Mouse (Mus musculus): ENCODE data around the gene Shh. TPM values are rescaled to one million over a fixed set of nuclear protein-coding genes. Genes with fewer than 3 reads are reported as not detected.

Gene Shh
- polyA plus RNA-seq (2012) = not detected in 2 replicates

DNA sequence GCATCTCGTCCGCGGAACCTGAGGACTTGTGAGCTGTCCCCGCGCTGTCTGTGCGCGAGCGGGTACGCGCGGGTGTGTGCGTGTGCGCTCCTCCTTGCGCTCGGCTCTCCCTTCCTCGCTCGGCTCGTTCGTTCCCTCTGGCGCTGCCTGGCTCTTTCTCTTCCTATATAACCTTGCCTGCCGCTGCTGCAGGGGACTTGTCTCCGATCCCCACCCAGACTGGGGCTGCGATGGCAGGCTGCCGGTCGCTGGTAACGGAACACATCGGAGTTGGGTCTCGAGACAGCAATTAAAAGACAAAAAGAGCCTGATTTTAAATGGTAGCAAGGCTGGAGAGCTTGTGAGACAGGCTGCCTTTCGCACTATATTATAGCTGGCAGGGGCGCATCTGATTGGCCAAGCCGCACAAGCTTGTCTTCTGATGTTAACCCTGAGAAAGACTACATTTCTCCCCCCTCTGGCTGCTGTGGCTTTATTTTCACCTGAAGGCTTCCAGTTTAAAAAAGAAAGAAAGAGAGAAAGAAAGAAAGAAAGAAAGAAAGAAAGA lies at the start of gene Shh:
TSS of gene Shh (minus strand) at position 497 of the 547 bp plus-strand sequence.
- no peak for TF ChIP-seq GATA1 (IDR thresholded peaks at IDR 0.05; ENCODE audit: low read length)

DNA sequence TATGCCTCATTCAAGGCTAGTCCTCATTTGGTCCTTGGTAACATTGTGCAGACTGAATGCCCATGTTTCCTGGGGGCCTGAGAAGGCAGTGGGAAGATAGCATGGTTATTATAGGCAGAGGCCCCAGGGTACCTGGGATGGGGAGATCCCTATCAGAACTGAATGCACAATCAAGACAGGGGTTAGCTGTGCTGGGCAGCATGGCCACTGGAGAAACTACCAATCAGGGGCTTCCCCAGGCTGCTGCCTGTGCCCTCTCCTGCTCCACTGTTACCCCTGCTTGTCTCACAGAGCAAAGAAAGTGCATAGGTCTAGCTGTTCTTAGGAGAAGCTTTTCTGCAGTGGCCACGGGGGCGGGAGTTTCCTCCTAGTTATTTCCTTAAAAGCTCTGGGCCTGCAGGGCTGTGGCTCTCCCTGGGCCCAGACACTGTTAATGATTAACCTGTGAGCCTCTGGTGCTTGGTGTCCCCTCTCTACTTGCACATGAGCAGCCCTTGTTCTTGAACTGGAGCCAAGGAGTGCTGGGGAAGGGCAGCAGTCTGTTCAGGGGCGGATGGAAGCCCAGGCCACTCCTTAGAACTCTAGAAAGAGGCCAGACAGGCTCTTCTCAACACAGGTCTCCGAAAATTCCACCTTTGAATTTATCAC lies 33.9 kb upstream of the Shh start:
- TF ChIP-seq GATA1 (IDR thresholded peaks at IDR 0.05; ENCODE audit: low read length) = no peak

DNA sequence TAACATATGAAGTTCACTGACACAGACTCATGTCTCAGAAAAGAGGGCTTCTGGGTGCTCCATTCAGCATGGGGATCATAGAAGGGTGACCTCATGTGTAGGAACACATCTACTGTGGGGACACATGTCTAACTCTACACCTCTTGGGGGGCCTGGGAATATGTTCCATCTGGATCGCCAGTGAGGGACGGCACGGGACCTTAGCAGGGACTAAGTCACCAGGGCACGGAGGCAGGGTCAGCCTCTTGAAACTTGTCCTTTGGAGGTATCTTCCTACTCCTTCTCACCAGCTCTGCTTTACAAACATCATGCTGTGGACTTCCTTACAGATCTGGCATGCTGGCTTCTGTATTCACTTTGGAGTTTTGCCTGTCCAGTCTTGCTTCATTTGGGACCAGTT lies 31.8 kb upstream of the Shh start:
- no peak for TF ChIP-seq GATA1 (IDR thresholded peaks at IDR 0.05; ENCODE audit: low read length)

DNA sequence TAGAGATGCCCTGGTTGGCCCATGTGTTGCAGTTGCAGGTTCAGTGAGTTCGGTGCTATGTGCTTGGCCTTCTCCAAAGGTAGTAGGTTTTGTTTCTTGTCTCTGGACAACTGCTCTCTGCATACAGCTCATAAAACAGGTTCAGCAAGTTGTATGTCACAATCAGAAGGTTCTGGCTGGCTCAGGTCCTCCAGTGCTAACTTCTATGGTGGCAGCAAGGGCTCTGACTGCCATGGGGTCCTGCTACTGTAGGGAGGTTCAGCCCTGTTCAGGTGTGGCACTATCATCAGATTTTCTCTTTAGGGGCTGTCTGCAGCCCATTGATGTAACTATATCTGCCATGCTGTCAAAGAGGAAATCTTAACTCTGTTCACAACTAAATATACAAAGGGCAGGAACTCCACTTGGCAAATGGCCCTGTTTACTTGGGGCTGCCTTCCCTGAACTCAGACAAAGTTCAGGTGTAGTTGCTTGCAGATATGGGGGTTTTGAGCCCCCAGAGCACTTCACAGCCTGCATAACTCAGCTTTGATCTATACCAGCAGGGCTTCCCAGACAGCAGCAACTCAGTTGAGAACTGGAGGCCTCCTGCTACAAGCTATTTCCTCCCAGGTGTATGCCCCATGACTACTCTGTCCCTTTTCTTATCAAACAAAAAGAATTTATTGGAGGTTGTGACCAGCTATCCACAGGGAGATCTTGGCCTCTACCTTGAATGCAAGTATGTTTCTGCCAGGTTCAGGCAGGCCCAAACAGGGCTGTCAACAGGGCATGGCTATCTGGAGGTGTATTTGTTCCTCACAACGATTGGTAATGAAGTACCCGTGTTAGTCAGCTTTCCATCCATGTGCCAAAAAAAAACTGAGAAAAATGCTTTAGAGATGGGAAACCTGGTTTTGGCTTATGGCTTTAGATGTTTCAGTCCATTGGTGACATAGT lies 28.9 kb upstream of the Shh start:
- no peak for TF ChIP-seq GATA1 (IDR thresholded peaks at IDR 0.05; ENCODE audit: low read length)

DNA sequence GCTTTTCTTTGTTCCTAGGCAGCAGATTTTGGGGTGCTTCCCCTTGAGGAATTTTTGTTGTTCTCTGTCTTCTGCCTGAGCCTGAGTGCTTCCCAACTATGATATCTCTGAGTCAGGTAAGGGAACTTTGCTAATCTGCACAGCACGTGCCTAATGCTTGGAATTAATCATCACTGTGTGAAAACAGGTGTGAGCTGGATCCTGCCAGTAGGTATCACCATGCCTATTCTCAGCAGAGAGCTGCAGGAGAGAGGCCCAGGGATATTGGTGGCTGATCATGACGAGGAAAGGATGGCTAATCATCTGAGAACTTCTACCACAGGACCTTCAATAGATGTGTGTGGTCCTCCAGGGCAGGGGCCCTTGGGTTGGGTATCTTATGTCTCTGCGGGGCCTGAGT lies 26.5 kb upstream of the Shh start:
- no peak for TF ChIP-seq GATA1 (IDR thresholded peaks at IDR 0.05; ENCODE audit: low read length)

DNA sequence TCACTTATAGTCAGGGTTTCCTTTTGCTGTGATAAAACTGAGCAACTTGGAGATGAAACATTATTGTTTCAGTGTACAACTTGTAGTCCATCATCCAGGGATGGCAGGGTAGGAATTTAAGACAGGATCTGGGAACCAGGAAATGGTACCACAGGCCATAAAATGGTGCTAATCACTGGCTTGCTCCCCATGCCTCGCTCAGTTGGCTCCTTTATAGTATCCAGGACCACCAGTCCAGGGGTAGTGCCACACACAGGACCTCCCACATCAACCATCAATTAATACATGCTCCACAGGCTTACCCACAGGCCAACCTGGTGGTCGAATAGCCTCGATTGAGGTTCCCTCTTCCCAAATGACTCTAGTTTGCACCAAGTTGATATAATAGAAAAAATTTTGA lies 15.9 kb upstream of the Shh start:
- no peak for TF ChIP-seq GATA1 (IDR thresholded peaks at IDR 0.05; ENCODE audit: low read length)

DNA sequence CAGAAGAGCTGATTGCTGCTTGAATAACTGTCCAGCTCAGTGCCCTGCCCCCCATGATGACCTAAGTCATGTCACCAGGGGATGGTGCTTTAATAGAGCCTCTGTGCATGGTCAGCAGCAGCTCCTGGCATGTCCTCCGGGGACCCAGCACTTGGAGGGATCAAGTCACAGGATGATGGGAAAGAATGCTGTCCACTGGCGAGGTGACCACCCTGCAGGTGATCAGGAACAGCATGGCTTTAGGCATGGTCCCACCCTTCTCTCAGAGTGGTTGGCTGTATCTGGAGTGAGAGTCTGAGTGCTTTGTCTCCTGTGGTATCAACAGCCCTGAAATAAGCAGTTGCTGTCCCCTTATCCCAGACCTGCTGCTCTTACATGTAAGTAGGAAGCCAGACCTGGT lies 14.7 kb upstream of the Shh start:
- TF ChIP-seq GATA1 (IDR thresholded peaks at IDR 0.05; ENCODE audit: low read length) = no peak

DNA sequence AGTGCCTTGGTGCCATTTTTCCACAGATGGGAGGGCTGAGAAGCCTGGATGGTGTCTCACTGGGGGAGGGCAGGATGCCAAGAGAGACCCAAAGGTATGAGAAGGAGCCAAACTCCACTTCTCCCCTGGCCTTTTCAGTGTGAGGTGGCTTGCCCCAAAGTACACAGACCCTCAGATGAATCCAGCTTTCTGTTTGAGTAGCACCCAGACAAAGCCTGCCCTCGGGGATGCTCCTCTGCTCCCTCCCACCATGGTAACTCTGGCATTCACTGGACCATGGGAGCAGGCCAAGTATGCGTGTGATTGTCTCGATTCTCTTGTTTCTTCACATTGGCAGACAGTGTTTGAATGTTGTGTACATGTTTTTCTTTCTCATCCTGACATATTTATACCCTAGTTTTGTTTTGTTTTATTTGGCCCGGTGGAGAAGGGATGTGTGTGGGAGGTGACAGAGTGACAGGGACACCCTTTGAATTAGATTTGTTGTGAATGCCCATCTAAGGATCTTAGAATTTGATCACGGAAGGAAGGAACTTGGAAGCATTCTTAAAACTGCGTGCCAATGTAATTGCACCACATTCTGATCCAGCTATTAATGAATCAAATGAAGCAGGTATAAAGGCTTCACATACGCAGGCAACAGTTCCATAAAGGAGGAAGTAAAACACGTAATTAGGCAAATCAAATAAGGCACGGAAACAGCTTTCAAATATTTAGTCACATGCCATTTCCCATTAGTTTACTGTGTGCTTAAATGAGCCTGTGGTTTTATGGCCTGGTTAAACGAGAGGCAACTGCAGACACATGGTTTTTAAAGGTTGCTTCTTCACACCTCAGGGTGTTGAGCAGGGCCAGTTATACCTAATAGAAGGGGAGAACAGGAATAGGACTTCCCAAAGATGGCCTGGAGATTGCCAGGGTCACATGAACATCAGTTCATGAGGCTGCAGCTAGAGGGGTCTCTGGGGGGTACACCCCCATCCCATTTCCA lies 9.6 kb upstream of the Shh start:
- no peak for TF ChIP-seq GATA1 (IDR thresholded peaks at IDR 0.05; ENCODE audit: low read length)

DNA sequence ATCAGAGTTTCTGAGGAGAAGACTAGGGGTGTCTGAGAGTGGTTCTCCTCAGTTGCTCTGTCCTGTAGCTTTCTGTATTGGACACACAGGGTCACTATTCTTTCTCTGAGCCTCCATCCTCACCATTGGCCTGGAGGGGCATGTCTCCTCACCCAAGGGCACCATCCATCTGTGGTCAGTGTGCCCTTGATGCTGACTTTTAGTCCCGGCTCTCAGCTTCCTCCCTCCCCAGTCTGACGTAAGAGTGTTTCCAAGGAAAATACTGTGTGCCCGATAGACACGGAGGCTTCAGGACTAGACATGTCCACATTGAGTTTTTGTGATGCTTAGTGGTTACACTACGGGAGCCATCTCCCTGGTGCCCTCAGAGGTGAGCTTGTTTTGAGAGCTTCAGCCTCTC lies 6.5 kb upstream of the Shh start:
- no peak for TF ChIP-seq GATA1 (IDR thresholded peaks at IDR 0.05; ENCODE audit: low read length)

DNA sequence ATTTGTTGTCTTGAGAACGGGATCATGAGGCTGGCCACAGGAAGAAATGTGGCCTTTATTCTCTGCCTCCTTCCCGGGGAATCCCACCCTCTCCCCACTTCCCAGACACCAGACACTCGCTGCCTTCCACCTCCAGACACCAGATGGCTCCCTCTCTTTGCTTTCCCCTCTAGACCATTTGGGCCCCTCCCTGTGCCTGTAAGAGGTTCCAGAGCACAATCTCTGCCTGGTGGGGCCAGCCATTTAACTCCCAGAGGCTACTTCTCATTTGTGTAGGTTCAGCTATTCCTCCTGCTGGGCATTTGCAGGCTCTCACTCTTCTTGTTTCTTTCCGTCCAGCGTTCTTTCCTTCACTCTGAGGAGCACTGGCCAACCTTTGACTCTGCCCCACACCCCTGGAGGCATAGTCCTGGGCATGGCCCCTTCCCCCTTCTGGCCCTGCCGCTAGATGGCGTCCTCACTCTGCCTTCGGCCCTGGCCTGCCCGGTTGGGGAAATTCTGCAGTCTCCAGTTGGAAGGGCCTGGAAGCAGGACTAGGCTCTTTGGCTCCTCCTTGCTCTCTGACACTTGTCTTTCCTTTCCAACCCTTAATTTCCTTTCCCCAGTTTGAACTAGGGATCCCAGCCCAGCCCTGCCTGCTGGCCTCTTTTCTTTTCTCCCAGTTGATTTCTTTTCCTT lies 2.6 kb upstream of the Shh start:
- no peak for TF ChIP-seq GATA1 (IDR thresholded peaks at IDR 0.05; ENCODE audit: low read length)

DNA sequence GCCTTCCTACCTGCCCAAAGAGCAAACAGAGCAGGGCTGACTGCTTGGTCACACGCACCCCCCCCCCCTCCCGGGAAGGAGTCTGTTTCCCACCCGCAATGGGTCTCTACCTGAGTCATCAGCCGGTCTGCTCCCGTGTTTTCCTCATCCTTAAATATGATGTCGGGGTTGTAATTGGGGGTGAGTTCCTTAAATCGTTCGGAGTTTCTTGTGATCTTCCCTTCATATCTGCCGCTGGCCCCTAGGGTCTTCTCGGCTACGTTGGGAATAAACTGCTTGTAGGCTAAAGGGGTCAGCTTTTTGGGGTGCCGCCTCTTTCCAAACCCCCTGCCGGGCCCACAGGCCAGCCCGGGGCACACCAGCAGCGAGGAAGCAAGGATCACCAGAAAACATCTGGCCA lies 705 bp downstream of the Shh start:
- TF ChIP-seq GATA1 (IDR thresholded peaks at IDR 0.05; ENCODE audit: low read length) = no peak

DNA sequence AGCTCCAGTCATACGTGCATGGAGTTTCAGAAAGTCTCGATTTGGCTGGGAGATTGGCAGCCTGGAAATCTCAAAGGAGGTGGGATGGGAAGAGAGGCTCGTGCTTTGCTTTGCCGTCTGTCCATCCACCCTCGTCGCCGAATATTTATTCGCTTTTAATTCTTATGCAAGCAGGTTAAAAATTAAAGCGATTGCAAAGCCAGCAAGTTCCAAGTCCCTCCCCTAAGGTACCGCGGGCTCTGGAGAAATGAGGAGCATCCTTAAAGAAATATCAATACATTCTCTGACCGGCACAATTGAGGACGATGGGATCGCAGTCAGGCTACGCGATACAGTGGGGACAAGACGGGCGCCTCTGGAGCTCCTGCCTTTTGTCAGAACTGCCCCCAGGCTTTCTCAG lies 1.5 kb downstream of the Shh start:
- TF ChIP-seq GATA1 (IDR thresholded peaks at IDR 0.05; ENCODE audit: low read length) = no peak

DNA sequence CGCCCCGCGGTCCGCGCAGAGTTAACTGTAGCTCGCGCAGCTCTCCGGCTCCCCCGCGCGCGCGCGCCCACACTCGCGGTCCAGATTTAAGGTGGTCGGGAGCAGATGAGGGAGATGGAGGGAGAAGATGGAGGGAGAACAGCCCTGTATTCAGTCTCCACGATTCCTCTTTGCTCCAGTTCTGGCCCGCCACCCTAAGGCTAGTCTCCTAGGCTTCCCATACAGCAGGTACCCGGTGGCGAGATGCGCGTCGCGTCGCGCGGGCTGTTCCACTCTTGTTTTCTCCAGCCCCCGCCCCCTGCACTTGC lies 2.0 kb downstream of the Shh start:
- TF ChIP-seq GATA1 (IDR thresholded peaks at IDR 0.05; ENCODE audit: low read length) = no peak

DNA sequence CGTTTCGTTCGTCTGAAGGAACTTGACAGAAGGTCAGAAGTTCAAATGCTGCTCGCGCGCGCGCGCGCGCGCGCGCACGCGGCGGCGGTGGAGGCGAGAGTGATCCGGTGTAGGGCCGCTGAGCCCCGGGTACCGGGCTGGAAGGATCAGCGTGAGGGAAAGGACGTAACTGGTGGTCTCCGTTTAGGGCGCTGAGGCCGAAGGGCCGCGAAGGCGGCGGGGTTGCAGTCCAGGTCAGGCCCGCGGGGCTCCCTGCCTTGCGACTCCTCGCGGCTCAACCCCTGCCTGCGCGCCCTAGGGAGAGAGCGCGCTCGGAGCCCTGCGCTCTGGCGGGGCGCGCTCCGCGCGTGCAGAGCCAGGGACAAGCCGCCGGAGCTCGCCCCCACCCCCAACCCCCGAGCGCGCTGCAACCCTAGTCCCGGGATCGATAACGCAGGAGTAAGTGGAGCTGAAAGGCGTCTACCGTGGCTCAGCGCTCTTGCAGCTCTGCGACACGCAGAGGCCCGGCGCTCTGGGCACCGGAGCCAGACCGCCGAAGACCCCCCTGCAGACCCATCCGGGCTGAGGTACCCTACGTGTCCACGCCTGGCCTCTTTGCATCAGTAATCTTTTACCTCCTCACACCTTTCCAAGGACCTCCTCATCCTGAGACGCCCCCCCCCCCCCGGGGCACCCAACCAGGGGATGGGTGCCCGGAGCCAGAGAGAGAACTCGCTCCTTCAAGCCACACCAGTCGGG lies 2.5 kb downstream of the Shh start:
- TF ChIP-seq GATA1 (IDR thresholded peaks at IDR 0.05; ENCODE audit: low read length) = no peak

All from G1E-ER4 (cell line).